Mouse (Mus musculus): ENCODE data around the gene Stx1a. TPM values are rescaled to one million over a fixed set of nuclear protein-coding genes. Genes with fewer than 3 reads are reported as not detected.

Gene Stx1a
- 10 to 100 TPM; 51.3 to 55.9 TPM for total RNA-seq (2023)

DNA sequence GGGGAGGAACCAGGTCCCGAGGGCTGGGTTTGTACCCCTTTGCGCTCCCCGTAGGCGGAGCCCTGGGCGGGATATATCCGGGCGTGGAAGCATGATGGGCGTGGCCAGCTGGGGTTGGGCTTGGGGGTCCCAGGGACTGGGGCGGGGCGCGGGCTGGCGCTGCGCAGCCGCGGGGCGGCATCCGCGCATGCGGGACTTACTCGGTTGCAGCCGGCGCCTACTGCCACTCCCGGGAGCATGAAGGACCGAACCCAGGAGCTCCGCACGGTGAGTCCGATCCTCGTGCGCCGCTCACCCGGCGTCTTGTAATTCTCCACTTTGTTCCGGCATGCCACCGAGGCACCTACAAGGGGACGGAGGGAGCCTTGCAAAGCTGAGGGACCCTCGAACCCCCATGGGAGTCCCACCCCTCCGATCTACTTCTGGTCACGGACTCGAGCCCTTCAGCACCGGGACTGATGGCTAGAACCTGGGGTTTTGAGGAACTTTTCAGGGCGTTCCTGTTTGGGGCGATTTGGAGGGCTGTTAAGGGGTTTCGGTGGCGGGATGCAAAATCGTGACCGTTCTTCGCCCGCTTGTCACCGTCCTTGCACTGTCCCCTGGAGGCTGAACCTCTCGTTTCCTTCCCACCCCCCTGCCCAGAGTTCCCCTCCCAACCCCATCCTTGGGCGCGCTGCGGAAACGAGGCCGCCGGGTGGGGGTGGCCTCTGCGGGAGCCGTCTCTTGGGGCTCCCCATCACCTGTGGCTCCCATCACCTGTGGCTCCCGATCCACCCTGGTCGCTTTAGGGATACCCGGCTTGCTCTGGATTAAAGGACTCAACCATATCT lies at the start of gene Stx1a:
TSS of gene Stx1a (plus strand) at position 139 of the 830 bp plus-strand sequence.

DNA sequence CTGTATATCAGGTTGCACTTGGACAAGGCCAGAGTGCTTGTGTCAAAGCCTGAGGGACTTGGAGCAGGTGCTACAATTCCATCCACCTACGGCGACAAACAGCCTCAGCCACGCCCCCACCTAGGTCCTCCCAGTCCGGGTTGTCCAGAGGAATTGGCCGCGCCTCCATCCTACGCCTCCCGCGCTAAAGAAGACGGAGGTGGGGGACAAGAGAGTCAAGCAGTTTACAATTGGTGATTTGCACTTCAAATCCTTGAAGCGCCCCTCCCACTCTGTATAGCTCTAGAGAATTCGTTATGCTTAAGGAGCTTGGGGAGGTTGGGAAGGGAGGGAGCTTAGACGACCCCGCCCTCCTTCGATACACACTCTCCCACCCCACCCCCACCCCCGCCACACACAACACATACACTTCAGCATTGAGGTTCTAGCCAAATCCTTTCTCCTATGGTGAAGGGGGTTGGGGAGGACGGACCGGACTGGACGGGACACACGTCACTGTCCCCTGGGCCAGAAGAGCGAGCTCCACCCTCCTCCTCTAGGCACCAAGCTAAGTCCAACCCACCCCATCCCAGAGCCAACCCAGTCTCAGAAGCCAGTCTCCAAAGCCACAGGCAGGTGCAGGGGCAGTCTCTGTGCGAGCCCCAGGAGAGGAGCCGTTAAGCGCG lies 37.5 kb upstream of the Stx1a start, which contains the start of gene Cldn3:
TSS of gene Cldn3 (plus strand) at position 582 of the 665 bp plus-strand sequence.

DNA sequence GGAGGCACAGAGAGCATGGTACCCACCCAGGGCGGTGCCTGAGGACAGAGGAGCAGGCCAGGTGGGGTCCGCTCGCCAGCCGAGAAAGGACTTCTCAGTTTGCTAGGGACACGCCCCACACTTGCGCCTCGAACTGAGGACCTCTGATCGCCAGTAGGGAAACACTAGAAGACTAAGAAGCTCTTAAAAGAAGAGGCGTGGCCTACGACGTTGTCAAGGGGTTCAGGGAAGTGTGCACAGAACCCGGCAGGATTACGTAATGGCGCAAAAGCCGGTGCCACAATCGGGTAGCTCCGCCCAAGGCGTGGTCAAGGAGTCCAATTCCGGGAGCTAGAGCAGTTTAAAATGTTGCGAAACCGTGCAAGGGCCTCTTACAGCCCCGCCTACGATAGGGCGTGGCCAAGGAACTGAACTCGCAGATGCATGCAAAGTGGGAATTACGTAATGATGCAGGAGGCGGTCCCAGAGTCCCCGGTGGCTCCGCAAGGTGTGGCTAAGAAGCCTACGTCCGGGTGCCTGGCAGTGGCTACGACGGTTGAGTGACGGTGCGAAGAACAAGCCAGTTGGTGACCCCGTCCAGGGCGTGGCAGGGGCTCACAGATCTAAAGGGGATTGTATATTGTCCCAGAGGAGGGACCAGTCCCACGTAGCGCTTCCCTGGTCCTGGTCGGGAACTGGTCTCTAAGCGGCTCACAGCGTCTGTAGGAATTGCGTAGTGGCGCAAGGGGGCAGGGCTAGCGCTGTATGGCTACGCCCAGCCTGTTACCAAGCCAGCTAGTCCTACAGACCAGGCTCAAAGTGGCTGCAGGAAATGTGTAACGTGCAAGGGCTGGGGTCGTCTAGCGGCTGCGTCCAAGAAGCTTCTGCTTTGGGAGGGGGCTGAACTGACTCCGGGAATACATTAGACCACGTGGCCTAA lies 14.4 kb upstream of the Stx1a start, which contains the start of gene Abhd11:
TSS of gene Abhd11 (plus strand) at position 482 of the 919 bp plus-strand sequence.

DNA sequence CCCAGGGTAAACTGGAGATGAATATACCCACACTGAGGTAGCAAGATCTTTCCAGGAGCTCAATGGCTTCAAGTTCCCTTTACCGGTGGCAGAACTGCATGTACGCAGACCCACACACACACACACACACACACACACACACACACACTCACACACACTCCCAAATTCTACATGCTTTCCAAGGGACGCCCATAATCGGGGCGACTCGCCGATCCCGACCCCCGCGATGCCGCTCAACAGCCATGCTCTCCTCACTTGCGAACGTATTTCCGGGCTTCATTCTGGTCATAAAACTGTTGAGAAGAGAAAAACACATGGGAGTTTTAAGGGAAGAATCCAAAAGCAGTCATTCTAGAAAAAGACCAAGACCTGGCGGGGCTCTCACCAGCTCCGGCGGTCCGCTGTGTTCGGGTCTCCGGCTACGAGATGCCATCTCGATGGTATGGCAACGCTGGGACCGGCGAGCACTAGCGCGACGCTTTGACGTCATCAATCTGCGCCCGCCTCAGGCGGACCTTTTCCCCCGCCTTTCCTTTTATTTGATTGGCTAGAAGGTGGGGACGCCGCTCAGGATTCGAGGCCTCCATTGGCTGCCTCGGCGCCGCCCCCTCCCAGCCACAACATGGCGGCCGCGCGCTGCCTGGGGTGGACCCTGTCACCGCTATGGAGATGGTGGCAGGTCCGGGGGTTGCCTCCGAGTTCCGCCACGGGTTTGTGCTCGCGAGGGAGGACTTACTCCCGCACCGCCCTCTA lies 40.5 kb downstream of the Stx1a start, which contains the start of gene Dnajc30:
TSS of gene Dnajc30 (plus strand) at position 574 of the 753 bp plus-strand sequence.

DNA sequence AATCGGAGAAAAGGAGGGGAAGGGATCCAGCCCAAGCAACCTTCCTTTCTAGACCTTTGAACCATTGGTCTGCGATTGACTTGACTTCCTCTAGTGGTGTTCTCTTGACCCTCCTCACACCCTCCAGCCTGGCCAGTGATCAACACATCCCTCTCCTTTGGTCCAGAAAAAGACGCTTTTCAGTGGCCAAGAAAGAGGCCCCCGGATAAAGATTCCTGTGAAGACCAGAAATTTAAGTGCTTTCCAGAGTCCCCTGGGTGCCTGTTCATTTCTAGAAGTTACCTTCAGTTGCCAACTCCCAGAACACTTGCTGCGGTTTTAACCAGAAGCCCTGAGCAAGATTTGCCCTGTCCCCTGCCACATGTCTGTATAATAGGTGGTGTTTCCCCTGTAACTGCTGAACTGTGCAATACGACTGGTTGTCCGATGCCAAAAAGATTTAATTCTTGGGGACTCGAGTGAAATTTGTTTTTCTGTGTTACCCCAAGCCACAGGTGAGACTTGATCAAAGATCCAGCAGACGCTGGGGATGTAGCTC lies 41.7 kb downstream of the Stx1a start, which contains the start of gene Bud23:
TSS of gene Bud23 (minus strand) at position 51 of the 538 bp plus-strand sequence.

DNA sequence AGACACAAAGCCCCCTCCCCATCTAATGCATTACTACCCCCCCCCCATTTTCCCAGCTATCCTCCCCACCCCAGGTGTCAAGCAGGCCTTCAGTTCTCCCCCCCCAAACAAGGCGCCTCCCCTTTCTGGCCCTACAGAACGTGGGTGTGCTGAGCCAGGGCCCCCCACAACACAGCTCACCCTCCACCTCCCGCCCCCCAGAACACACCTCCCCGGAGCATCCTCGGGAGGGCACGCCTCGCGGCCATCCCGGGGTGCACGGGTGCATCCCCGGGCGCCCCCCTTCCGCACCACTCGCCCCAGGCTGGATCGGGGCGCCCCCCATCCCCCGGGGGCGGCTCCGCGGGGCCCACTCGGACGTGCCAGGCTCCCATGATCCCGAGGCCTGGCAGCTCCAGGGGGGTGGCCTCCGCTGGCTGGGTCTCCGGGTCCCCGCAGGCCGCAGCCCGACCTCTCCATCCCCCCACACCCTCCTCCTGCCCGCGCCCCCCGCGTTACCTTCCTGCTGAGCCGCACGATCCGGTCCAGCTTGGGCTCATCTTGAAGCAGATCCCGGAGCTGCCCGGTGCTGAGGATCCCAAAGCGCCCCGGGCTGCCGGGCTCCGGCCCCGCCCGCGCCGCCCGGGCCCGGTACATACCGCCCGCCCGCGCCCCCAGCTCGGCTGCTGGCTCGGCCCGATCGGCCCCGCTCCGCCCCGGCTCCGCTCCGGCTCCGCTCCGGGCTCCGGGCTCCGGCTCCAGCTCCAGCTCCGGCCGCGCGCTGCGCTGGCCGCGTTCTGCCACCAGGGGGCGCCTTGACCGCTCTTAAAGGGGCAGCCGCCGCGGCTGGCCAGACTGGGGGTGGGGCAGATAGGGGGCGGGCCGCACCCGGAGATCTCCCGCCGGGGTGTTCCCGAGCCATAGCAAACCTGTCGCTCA lies 54.5 kb downstream of the Stx1a start, which contains the start of gene Vps37d:
TSS of gene Vps37d (minus strand) at position 703 of the 918 bp plus-strand sequence.

DNA sequence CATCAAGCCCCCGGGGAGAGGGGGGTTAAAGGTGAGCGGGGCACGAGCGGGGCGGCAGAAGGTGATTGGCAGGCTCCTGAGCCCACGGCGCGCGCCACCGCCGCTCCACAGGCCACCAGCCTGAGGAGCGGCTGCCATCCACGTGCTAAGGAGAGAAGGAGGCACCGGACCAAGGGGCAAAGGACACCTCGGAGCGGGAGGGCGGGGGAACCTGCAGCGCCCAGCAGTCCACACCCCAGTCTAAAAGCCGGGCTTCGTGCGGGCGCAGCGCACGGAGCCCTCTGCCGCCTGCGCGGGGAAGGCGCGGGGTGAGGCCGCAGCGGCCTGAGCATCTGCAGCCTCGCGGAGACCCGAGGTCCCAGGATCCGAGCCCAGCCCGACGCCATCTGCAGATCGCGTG lies 66.4 kb downstream of the Stx1a start, which contains the start of gene Mlxipl:
TSS of gene Mlxipl (plus strand) at position 238 of the 400 bp plus-strand sequence.

Other genes starting within 250 kb of the Stx1a start
- not detected for gene Tmem270, start 116.7 kb upstream of the Stx1a start, total RNA-seq (2023)
- gene Cldn13, start 108.0 kb upstream of the Stx1a start, total RNA-seq (2023), result not detected
- 10 to 100 TPM; 11.7 to 15.9 TPM for gene Mettl27, start 91.1 kb upstream of the Stx1a start, total RNA-seq (2023)
- not detected for gene Cldn4, start 76.5 kb upstream of the Stx1a start, total RNA-seq (2023)
- gene Cldn3, start 37.3 kb upstream of the Stx1a start, total RNA-seq (2023), result not detected
- gene Abhd11, start 14.3 kb upstream of the Stx1a start, total RNA-seq (2023), result 10 to 100 TPM; 43.8 to 44.2 TPM
- gene Dnajc30, start 40.7 kb downstream of the Stx1a start, total RNA-seq (2023), result 10 to 100 TPM; 17.7 to 19.5 TPM
- gene Bud23, start 41.5 kb downstream of the Stx1a start, total RNA-seq (2023), result 10 to 100 TPM; 67.9 to 86.3 TPM
- not detected for gene Vps37d, start 54.8 kb downstream of the Stx1a start, total RNA-seq (2023)
- under 1 TPM in 1 of 2 experiments, not detected in 1; 0.35 TPM for gene Mlxipl, start 66.4 kb downstream of the Stx1a start, total RNA-seq (2023)
- gene Tbl2, start 126.2 kb downstream of the Stx1a start, total RNA-seq (2023), result 10 to 100 TPM; 16.9 to 20.9 TPM
- gene Bcl7b, start 144.8 kb downstream of the Stx1a start, total RNA-seq (2023), result 10 to 100 TPM; 60.6 to 66.6 TPM
- 100 to 1,000 TPM; 110 to 113 TPM for gene Baz1b, start 163.8 kb downstream of the Stx1a start, total RNA-seq (2023)
- under 1 TPM in 1 of 2 experiments, not detected in 1; 0.23 TPM for gene Fzd9, start 227.7 kb downstream of the Stx1a start, total RNA-seq (2023)